Mouse (Mus musculus): ENCODE measurements around the gene Grin2b.

The Grin2b gene

GRCm38 (mm10) chr6:135674380-135674779, 498.9 kb downstream of the Grin2b start:
- no peak for DNase-seq

GRCm38 (mm10) chr6:135672003-135672402, 501.3 kb downstream of the Grin2b start:
- DNase-seq, result no peak
